9 mouse cellular contexts compared by ENCODE assay signal in the genomic region with DNA sequence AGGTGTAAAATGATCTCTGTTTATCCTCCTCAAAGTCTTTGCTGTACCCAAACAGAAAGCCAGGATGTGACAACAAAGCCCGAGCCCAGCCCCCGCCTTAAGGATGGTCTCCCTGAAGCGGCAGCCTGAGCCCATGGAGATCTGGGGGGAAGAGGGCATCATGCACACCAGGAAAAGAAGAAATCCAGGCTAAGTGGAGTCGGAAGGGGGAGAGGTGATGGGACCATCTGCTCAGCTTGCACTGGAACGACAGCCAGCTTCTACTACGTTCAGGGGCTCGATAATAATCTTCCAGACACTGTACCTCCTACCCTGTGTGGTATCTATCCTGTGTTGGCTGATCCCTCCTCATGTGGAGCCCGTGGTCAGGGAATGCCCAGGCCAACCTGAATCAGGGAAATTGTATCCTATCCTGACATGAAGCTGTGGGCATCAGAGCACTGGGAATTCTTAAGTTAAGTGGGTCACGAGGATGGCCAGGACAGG.
A peak's percentile ranks its signal among the peaks of the same experiment; 100 is the strongest.
DNase-seq lines count a peak whose midpoint lies in the region; ATAC-seq and TF ChIP-seq lines count a peak whose summit lies in the region.
"Had no signal": no experiment of that assay in that cellular context is flagged by ENCODE, and none has a peak within 500 bp of the region (broad histone marks: within the 10 kb centered on the region; RNA-seq: fewer than 3 reads in every experiment).

No protein-coding gene starts in this region.

- no peaks in the 10 kb centered on the region for H3K36me3 ChIP-seq in kidney, embryonic 14.5 days (ENCODE audit: control insufficient read depth, insufficient read depth, low read length)
- H3K36me3 ChIP-seq in forebrain, postnatal 0 days (ENCODE audit: insufficient read depth), result no peaks in the 10 kb centered on the region
- 0 out of 2 replicates have a peak, but pooled peaks cover 3% of the 10 kb centered on the region for H3K36me3 ChIP-seq in midbrain, embryonic 13.5 days
- H3K36me3 ChIP-seq: embryonic facial prominence, embryonic 15.5 days; hindbrain, embryonic 15.5 days had no signal

- H3K4me1 ChIP-seq in kidney, embryonic 14.5 days (ENCODE audit: control insufficient read depth, insufficient read depth, low read length), result peaks cover 25% of the 10 kb centered on the region
- peaks cover 19% of the 10 kb centered on the region for H3K4me1 ChIP-seq in brown adipose tissue, adult 24 weeks (ENCODE audit: control insufficient read depth, insufficient read depth, insufficient read length, low read length)
- peaks cover 6% of the 10 kb centered on the region for H3K4me1 ChIP-seq in forebrain, postnatal 0 days (ENCODE audit: insufficient read depth)
- H3K4me1 ChIP-seq in midbrain, embryonic 13.5 days (replicated peaks), result peaks cover 29% of the 10 kb centered on the region

- no peak overlapping the region for H3K27ac ChIP-seq in kidney, embryonic 14.5 days (ENCODE audit: low read depth, low read length)
- peak overlapping the region; percentile 71 for H3K27ac ChIP-seq in brown adipose tissue, adult 24 weeks (replicated peaks; ENCODE audit: low read depth, low read length)
- H3K27ac ChIP-seq in forebrain, postnatal 0 days (ENCODE audit: low read depth, low read length), result no peak overlapping the region
- H3K27ac ChIP-seq in midbrain, embryonic 13.5 days, result 0 out of 2 replicates have a peak overlapping the region, but pooled peaks have one; percentile 30
- H3K27ac ChIP-seq: embryonic facial prominence, embryonic 15.5 days; hindbrain, embryonic 15.5 days had no signal

- H3K4me3 ChIP-seq in kidney, embryonic 14.5 days (ENCODE audit: low read length), result no peak overlapping the region
- no peak overlapping the region for H3K4me3 ChIP-seq in brown adipose tissue, adult 24 weeks (ENCODE audit: insufficient read depth, low read depth, low read length)
- H3K4me3 ChIP-seq in forebrain, postnatal 0 days (ENCODE audit: low read depth, low read length), result no peak overlapping the region
- no peak overlapping the region for H3K4me3 ChIP-seq in midbrain, embryonic 13.5 days (replicated peaks)
- H3K4me3 ChIP-seq: embryonic facial prominence, embryonic 15.5 days; hindbrain, embryonic 15.5 days had no signal

- no peaks in the 10 kb centered on the region for H3K27me3 ChIP-seq in kidney, embryonic 14.5 days (ENCODE audit: control insufficient read depth, insufficient read depth, low read length)
- no peaks in the 10 kb centered on the region for H3K27me3 ChIP-seq in forebrain, postnatal 0 days (ENCODE audit: insufficient read depth, low read length)
- H3K27me3 ChIP-seq in midbrain, embryonic 13.5 days, result no peaks in the 10 kb centered on the region
- H3K27me3 ChIP-seq: embryonic facial prominence, embryonic 15.5 days; hindbrain, embryonic 15.5 days had no signal

- no peaks in the 10 kb centered on the region for H3K9me3 ChIP-seq in kidney, embryonic 14.5 days (ENCODE audit: control insufficient read depth, low read length)
- H3K9me3 ChIP-seq in forebrain, postnatal 0 days (ENCODE audit: low read length), result no peaks in the 10 kb centered on the region
- no peaks in the 10 kb centered on the region for H3K9me3 ChIP-seq in midbrain, embryonic 13.5 days
- H3K9me3 ChIP-seq: embryonic facial prominence, embryonic 15.5 days; hindbrain, embryonic 15.5 days had no signal

- no peak for DNase-seq in kidney, postnatal 14 days
- no peak for DNase-seq in forebrain, postnatal 0 days
- DNase-seq in adrenal gland, adult (ENCODE audit: inconsistent age in 2 of 2, low spot score in 1 of 2), result no peak
- no peak for DNase-seq in cerebellum, adult 8-10 months

- 14% methylated on average over 9 of the region's 9 CpGs for WGBS in kidney, embryonic 14.5 days
- 28% methylated on average over 9 of the region's 9 CpGs for WGBS in forebrain, postnatal 0 days
- 43% methylated on average over 9 of the region's 9 CpGs for WGBS in midbrain, embryonic 13.5 days

- peak; percentile 4; the same call in 1 of the 2 replicates for ATAC-seq in kidney, embryonic 14.5 days (ENCODE audit: low FRiP score, low TSS enrichment)
- ATAC-seq in forebrain, postnatal 0 days, result peak; percentile 23; the same call in 1 of the 2 replicates
- peak; percentile 50; the same call in 1 of the 2 replicates for ATAC-seq in midbrain, embryonic 13.5 days

- TF ChIP-seq CTCF in forebrain, postnatal 0 days (IDR thresholded peaks at IDR 0.05; ENCODE audit: low read depth), result no peak

- H3K9ac ChIP-seq in kidney, embryonic 14.5 days (ENCODE audit: low read depth, low read length), result no peak overlapping the region
- no peak overlapping the region for H3K9ac ChIP-seq in forebrain, postnatal 0 days
- no peak overlapping the region for H3K9ac ChIP-seq in midbrain, embryonic 13.5 days (replicated peaks)
- H3K9ac ChIP-seq: embryonic facial prominence, embryonic 15.5 days; hindbrain, embryonic 15.5 days had no signal

- no peak overlapping the region for H3K4me2 ChIP-seq in kidney, embryonic 14.5 days (replicated peaks; ENCODE audit: low read depth, low read length)
- H3K4me2 ChIP-seq in forebrain, postnatal 0 days (ENCODE audit: low read depth), result no peak overlapping the region
- no peak overlapping the region for H3K4me2 ChIP-seq in midbrain, embryonic 13.5 days (replicated peaks)
- H3K4me2 ChIP-seq: embryonic facial prominence, embryonic 15.5 days; hindbrain, embryonic 15.5 days had no signal

Comparison
In these comparisons a context has a peak if more than half of its experiments do, and no peak if none do; other contexts are left out.
1. H3K27ac ChIP-seq: peak in brown adipose tissue, adult 24 weeks (single experiment) and midbrain, embryonic 13.5 days (single experiment); none in kidney, embryonic 14.5 days (single experiment) and forebrain, postnatal 0 days (single experiment).
2. Peak in every context shown above with its lines, with median percentiles within 50 percentile points of each other: ATAC-seq.